Mouse (Mus musculus) stomach, postnatal 0 days (tissue): ENCODE measurements around the gene Klre1.
A peak's percentile ranks its signal among the peaks of the same experiment; 100 is the strongest.

Experiments
- CTCF ChIP-seq: IDR thresholded peaks from 2 replicates; pipeline ENCODE4 v1.5.1; 2016; ENCODE audit warnings: antibody characterized with exemption, low read depth, mild to moderate bottlenecking, moderate library complexity
- EP300 ChIP-seq: optimal IDR thresholded peaks from 2 replicates; pipeline ENCODE3; 2016; ENCODE audit warnings: antibody characterized with exemption

GRCm38 (mm10) chr6:129558946-129559640 is 18.6 kb upstream of the Klre1 start:
- no peak for TF ChIP-seq EP300
- peak; percentile 97 for TF ChIP-seq CTCF
